Mouse (Mus musculus): ENCODE results near the gene Ccdc13.

DNA sequence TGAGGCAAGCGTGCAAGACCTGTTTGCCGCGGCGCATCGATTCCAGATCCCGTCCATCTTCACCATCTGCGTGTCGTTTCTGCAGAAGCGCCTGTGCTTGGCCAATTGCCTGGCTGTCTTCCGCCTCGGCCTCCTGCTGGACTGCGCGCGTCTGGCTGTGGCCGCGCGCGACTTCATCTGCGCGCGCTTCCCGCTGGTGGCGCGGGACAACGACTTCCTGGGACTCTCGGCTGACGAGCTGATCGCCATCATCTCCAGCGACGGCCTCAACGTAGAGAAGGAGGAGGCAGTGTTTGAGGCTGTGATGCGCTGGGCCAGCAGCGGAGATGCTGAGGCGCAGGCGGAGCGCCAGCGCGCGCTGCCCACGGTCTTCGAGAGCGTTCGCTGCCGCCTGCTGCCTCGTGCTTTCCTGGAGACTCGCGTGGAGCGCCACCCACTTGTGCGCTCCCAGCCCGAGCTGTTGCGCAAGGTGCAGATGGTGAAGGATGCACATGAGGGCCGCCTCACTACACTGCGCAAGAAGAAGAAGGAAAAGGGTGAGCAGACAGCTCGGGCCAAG is 61.1 kb downstream of the Ccdc13 start:
- TF ChIP-seq EP300 (IDR thresholded peaks at IDR 0.05; ENCODE audit: low read length) (no peak), BHLHE40 (IDR thresholded peaks at IDR 0.05; ENCODE audit: low read depth, low read length) (no peak), ZMIZ1 (IDR thresholded peaks at IDR 0.05; ENCODE audit: low read depth, low read length) (no peak)
